Comparison of ENCODE assay signal across 26 mouse cellular contexts in the genomic region with DNA sequence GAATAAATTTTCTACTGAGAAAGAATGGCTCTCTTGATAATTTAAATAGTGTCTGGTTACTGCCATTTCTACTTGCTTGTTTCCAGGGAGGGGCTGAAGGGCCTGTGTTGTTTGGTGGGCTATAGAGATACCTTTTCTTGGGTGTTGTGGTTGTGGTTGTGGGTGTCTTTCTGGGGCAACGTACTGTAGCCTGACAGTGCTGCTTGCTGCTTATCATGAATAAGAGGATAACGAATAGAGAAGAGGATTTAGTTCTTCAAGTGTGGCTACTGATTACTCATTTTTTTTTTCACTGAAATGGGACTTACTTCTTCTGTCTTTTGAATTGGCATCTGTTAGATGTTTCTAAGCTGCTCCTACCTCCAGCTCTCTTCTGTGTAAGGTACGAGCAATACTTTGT.
"Had no signal": no experiment of that assay in that cellular context is flagged by ENCODE, and none has a peak within 500 bp of the region (broad histone marks: within the 10 kb centered on the region; RNA-seq: fewer than 3 reads in every experiment).

No protein-coding gene starts in this region.

- H3K27me3 ChIP-seq: heart, embryonic 12.5 days; hindbrain, embryonic 12.5 days; intestine, embryonic 15.5 days; limb, embryonic 12.5 days; liver, embryonic 13.5 days; liver, embryonic 15.5 days had no signal

- H3K9ac ChIP-seq: heart, embryonic 12.5 days; hindbrain, embryonic 12.5 days; hindbrain, embryonic 14.5 days; intestine, embryonic 15.5 days; limb, embryonic 12.5 days; liver, embryonic 13.5 days; liver, embryonic 15.5 days had no signal

- DNase-seq: gastrocnemius, adult 2 months; gastrocnemius, postnatal 14 days; gastrocnemius, postnatal 36 days; heart, adult 11 months; heart, postnatal 10 days; heart, postnatal 4 days; kidney, adult 18-20 months; kidney, adult 8-10 months; kidney, postnatal 10 days; kidney, postnatal 36 days; layer of hippocampus, adult 9-11 months; liver; liver, embryonic 13.5 days had no signal

- H3K4me1 ChIP-seq: heart, embryonic 10.5 days; heart, embryonic 12.5 days; hindbrain, embryonic 10.5 days; hindbrain, embryonic 12.5 days; intestine, embryonic 15.5 days; limb, embryonic 10.5 days; limb, embryonic 12.5 days; liver, embryonic 13.5 days; liver, embryonic 15.5 days had no signal

- ATAC-seq: hindbrain, embryonic 16.5 days; inflammation-experienced regulatory T-cells, adult 6 months; intestine, embryonic 15.5 days; intestine, postnatal 0 days had no signal

- H3K27ac ChIP-seq: gastrocnemius, adult 2 months; heart, embryonic 10.5 days; hindbrain, embryonic 10.5 days; hindbrain, embryonic 12.5 days; hindbrain, embryonic 14.5 days; intestine, embryonic 15.5 days; left cerebral cortex, adult 2 months; limb, embryonic 10.5 days; limb, embryonic 12.5 days; liver, embryonic 13.5 days; liver, embryonic 15.5 days had no signal

- H3K36me3 ChIP-seq: intestine, embryonic 15.5 days had no signal

- H3K4me3 ChIP-seq: gastrocnemius, adult 2 months; heart, embryonic 10.5 days; heart, embryonic 12.5 days; hindbrain, embryonic 10.5 days; hindbrain, embryonic 12.5 days; intestine, embryonic 15.5 days; left cerebral cortex, adult 2 months; limb, embryonic 10.5 days; limb, embryonic 12.5 days; liver, embryonic 13.5 days; liver, embryonic 15.5 days had no signal
